Mouse (Mus musculus) ovary, adult 2 months (tissue): ENCODE data around the gene Lrrc59. TPM values are rescaled to one million over a fixed set of nuclear protein-coding genes. Genes with fewer than 3 reads are reported as not detected.

Experiments
- polyA plus RNA-seq: library from polyadenylated mRNA; depleted of rRNA; stranded (reverse); fragments of >200 nt; gene quantifications from 2 replicates; pipeline ENCODE4 v1.2.3, GENCODE M21; 2012; rRNA removed

The Lrrc59 gene
- 91.4 and 100 TPM in 2 replicates for polyA plus RNA-seq

GRCm38 (mm10) chr11:94629199-94629883, at the start of gene Lrrc59:
Gene Lrrc59, plus strand, starts transcription at chr11:94629767.

GRCm38 (mm10) chr11:94601321-94602281, 28.0 kb upstream of the Lrrc59 start, which contains the start of gene Acsf2:
Gene Acsf2, minus strand, starts transcription at chr11:94601871.

GRCm38 (mm10) chr11:94653663-94654436, 24.3 kb downstream of the Lrrc59 start, which contains the start of the genes Mrpl27 and Eme1:
Gene Mrpl27, plus strand, starts transcription at chr11:94653767.
Gene Eme1, minus strand, starts transcription at chr11:94653964.

GRCm38 (mm10) chr11:94676754-94677606, 47.4 kb downstream of the Lrrc59 start, which contains the start of gene Xylt2:
Gene Xylt2, minus strand, starts transcription at chr11:94677515.

Other genes with a start within 250 kb of the Lrrc59 start
- 21.6 and 23.3 TPM in 2 replicates for gene Abcc3, start 236.8 kb upstream of the Lrrc59 start, polyA plus RNA-seq
- gene Cacna1g, start 155.6 kb upstream of the Lrrc59 start, polyA plus RNA-seq = 30.4 and 39.4 TPM in 2 replicates
- 0.06 and 1.0 TPM in 2 replicates for gene Spata20, start 143.6 kb upstream of the Lrrc59 start, polyA plus RNA-seq
- gene Epn3, start 129.8 kb upstream of the Lrrc59 start, polyA plus RNA-seq = 18.8 and 20.7 TPM in 2 replicates
- 6.4 and 7.8 TPM in 2 replicates for gene Mycbpap, start 108.0 kb upstream of the Lrrc59 start, polyA plus RNA-seq
- gene Rsad1, start 80.5 kb upstream of the Lrrc59 start, polyA plus RNA-seq = 31.0 and 34.1 TPM in 2 replicates
- 2.3 and 3.2 TPM in 2 replicates for gene Chad, start 64.7 kb upstream of the Lrrc59 start, polyA plus RNA-seq
- 54.3 and 58.9 TPM in 2 replicates for gene Acsf2, start 27.9 kb upstream of the Lrrc59 start, polyA plus RNA-seq
- gene Mrpl27, start 24.0 kb downstream of the Lrrc59 start, polyA plus RNA-seq = 30.0 and 39.0 TPM in 2 replicates
- 2.6 and 3.4 TPM in 2 replicates for gene Eme1, start 24.2 kb downstream of the Lrrc59 start, polyA plus RNA-seq
- 68.4 and 78.0 TPM in 2 replicates for gene Xylt2, start 47.7 kb downstream of the Lrrc59 start, polyA plus RNA-seq
- gene Gm11541, start 74.7 kb downstream of the Lrrc59 start, polyA plus RNA-seq = not detected in 2 replicates
- gene Cdc34b, start 112.0 kb downstream of the Lrrc59 start, polyA plus RNA-seq = 2.6 and 2.7 TPM in 2 replicates
- gene Tmem92, start 152.9 kb downstream of the Lrrc59 start, polyA plus RNA-seq = not detected in 2 replicates